Comparison of ENCODE assay signal across 8 mouse cellular contexts in the genomic region with DNA sequence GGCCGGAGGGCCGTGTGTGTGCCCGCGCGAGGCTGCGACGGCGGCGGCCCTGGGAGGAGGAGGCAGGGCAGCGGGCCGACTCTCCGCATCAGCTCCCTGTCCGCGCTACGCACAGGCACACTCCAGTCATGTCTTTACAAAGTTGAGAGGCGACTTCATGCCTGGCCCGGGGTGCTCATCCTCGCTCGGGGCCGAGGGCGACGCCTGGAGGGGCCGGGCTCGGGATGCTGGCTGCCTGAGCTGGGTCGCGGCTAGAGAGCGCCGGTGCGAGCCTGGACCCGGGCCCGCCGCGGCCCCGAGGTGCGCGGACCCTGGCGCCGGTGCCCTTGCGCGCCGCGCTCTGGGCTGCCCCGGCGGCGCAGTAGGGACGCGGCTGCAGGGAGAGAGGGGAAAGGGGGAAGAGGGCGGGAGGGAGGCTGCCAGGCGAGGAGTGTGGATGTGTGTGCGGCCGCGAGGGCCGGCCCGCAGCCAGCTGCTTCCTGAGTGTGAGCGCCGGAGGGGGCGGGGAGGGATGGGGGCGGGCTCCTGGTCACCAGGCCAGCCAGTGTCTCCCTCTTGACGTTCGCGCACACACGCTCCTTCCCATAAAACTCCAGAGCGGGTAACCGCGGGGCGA. TPM values are rescaled to one million over a fixed set of nuclear protein-coding genes. Genes with fewer than 3 reads are reported as not detected.
DNase-seq lines count a peak whose midpoint lies in the region; ATAC-seq and TF ChIP-seq lines count a peak whose summit lies in the region.

A gene (minus strand): TSS at position 302 of the 616 bp plus-strand sequence.

- H3K36me3 ChIP-seq in thymus, adult 2 months (ENCODE audit: control insufficient read depth, insufficient read depth, low read length), result no peaks in the 10 kb centered on the region
- H3K36me3 ChIP-seq in embryonic facial prominence, embryonic 13.5 days, result no peaks in the 10 kb centered on the region
- H3K36me3 ChIP-seq in heart, embryonic 13.5 days, result no peaks in the 10 kb centered on the region
- H3K36me3 ChIP-seq in kidney, embryonic 16.5 days (ENCODE audit: insufficient read depth, low read length), result no peaks in the 10 kb centered on the region
- H3K36me3 ChIP-seq in liver, embryonic 14.5 days (replicated peaks; ENCODE audit: control insufficient read depth, insufficient read depth, low read depth), result no peaks in the 10 kb centered on the region
- H3K36me3 ChIP-seq in neural tube, embryonic 11.5 days (ENCODE audit: control insufficient read depth, insufficient read depth, low read length), result no peaks in the 10 kb centered on the region

- no peak for TF ChIP-seq EP300 in liver, embryonic 14.5 days (IDR thresholded peaks at IDR 0.05; ENCODE audit: low read depth)

- no peak for DNase-seq in thymus, adult 2 months
- no peak for DNase-seq in thymus, postnatal 14 days
- no peak for DNase-seq in liver, embryonic 14.5 days (ENCODE audit: low read depth in 3 of 3, low spot score in 3 of 3)
- peak; percentile 78 for DNase-seq in neural tube, embryonic 11.5 days (ENCODE audit: low spot score)
- peak; percentile 39 for DNase-seq in urinary bladder, postnatal 25 days (ENCODE audit: low spot score)

- peak within 1 kb of the TSS; percentile 82 for H3K4me3 ChIP-seq in thymus, adult 2 months (ENCODE audit: control insufficient read depth, insufficient read depth, low read length)
- H3K4me3 ChIP-seq in embryonic facial prominence, embryonic 13.5 days, result peak within 1 kb of the TSS; percentile 72
- peak within 1 kb of the TSS; percentile 68 for H3K4me3 ChIP-seq in heart, embryonic 13.5 days
- peak within 1 kb of the TSS; percentile 84 for H3K4me3 ChIP-seq in kidney, embryonic 16.5 days (ENCODE audit: low read length)
- H3K4me3 ChIP-seq in liver, embryonic 14.5 days (ENCODE audit: insufficient read depth in 1 of 2, low read depth in 2 of 2, low read length in 2 of 2), result peak within 1 kb of the TSS; percentile 29 to 46
- peak within 1 kb of the TSS; percentile 53 for H3K4me3 ChIP-seq in neural tube, embryonic 11.5 days (ENCODE audit: low read depth, low read length)

- H3K4me2 ChIP-seq in embryonic facial prominence, embryonic 13.5 days, result peak within 1 kb of the TSS; percentile 98
- H3K4me2 ChIP-seq in heart, embryonic 13.5 days, result peak within 1 kb of the TSS; percentile 98
- H3K4me2 ChIP-seq in kidney, embryonic 16.5 days (replicated peaks; ENCODE audit: low read depth, low read length), result peak within 1 kb of the TSS; percentile 99
- peak within 1 kb of the TSS; percentile 69 for H3K4me2 ChIP-seq in liver, embryonic 14.5 days (ENCODE audit: low read depth)
- H3K4me2 ChIP-seq in neural tube, embryonic 11.5 days (ENCODE audit: low read depth), result peak within 1 kb of the TSS; percentile 97

- WGBS in thymus, adult 2 months, result 1% methylated on average over 66 of the region's 66 CpGs
- under 1% methylated on average over 66 of the region's 66 CpGs for WGBS in embryonic facial prominence, embryonic 13.5 days
- under 1% methylated on average over 61 of the region's 66 CpGs for WGBS in heart, embryonic 13.5 days
- WGBS in kidney, embryonic 16.5 days, result under 1% methylated on average over 62 of the region's 66 CpGs
- WGBS in liver, embryonic 14.5 days (ENCODE audit: insufficient replicate concordance), result under 1% methylated on average over 61 of the region's 66 CpGs
- under 1% methylated on average over 54 of the region's 66 CpGs for WGBS in neural tube, embryonic 11.5 days

- peak within 1 kb of the TSS; percentile 86 for H3K9ac ChIP-seq in embryonic facial prominence, embryonic 13.5 days
- H3K9ac ChIP-seq in heart, embryonic 13.5 days, result peak within 1 kb of the TSS; percentile 80
- peak within 1 kb of the TSS; percentile 86 for H3K9ac ChIP-seq in kidney, embryonic 16.5 days (replicated peaks; ENCODE audit: low read length)
- H3K9ac ChIP-seq in liver, embryonic 14.5 days (replicated peaks), result no peak within 1 kb of the TSS
- H3K9ac ChIP-seq in neural tube, embryonic 11.5 days (ENCODE audit: low read length), result peak within 1 kb of the TSS; percentile 48

- peak; percentile 80; the same call in 1 of the 2 replicates for ATAC-seq in embryonic facial prominence, embryonic 13.5 days (ENCODE audit: insufficient number of reproducible peaks, insufficient read depth, low FRiP score, low TSS enrichment, low read depth)
- ATAC-seq in heart, embryonic 13.5 days (ENCODE audit: extremely low read depth, insufficient number of reproducible peaks, low FRiP score, low TSS enrichment), result peak; percentile 68
- ATAC-seq in kidney, embryonic 16.5 days (ENCODE audit: low FRiP score, low TSS enrichment), result peak; percentile 93
- 0 out of 2 replicates have a peak, but pooled peaks have one; percentile 26 for ATAC-seq in liver, embryonic 14.5 days (ENCODE audit: insufficient read depth)
- ATAC-seq in neural tube, embryonic 11.5 days (ENCODE audit: insufficient read depth, low FRiP score, low TSS enrichment), result peak; percentile 91

- TF ChIP-seq CTCF in thymus, adult 2 months (IDR thresholded peaks at IDR 0.05; ENCODE audit: borderline replicate concordance, control insufficient read depth, extremely low read depth, insufficient read depth, low read length, poor library complexity), result no peak
- TF ChIP-seq CTCF in liver, embryonic 14.5 days (IDR thresholded peaks at IDR 0.05; ENCODE audit: low read depth), result no peak

- no peaks in the 10 kb centered on the region for H3K9me3 ChIP-seq in embryonic facial prominence, embryonic 13.5 days
- H3K9me3 ChIP-seq in heart, embryonic 13.5 days, result no peaks in the 10 kb centered on the region
- no peaks in the 10 kb centered on the region for H3K9me3 ChIP-seq in kidney, embryonic 16.5 days (ENCODE audit: low read length)
- H3K9me3 ChIP-seq in liver, embryonic 14.5 days (ENCODE audit: control insufficient read depth, low read length), result no peaks in the 10 kb centered on the region
- H3K9me3 ChIP-seq in neural tube, embryonic 11.5 days (ENCODE audit: control insufficient read depth, low read length), result no peaks in the 10 kb centered on the region

- H3K27ac ChIP-seq in thymus, adult 2 months (ENCODE audit: control insufficient read depth, insufficient read depth, low read length), result no peak within 1 kb of the TSS
- H3K27ac ChIP-seq in embryonic facial prominence, embryonic 13.5 days, result peak within 1 kb of the TSS; percentile 78
- H3K27ac ChIP-seq in heart, embryonic 13.5 days (replicated peaks), result no peak within 1 kb of the TSS
- peak within 1 kb of the TSS; percentile 81 for H3K27ac ChIP-seq in kidney, embryonic 16.5 days (ENCODE audit: low read length)
- H3K27ac ChIP-seq in liver, embryonic 14.5 days, result no peak within 1 kb of the TSS
- no peak within 1 kb of the TSS for H3K27ac ChIP-seq in neural tube, embryonic 11.5 days (ENCODE audit: low read depth, low read length)

- peaks cover 13% of the 10 kb centered on the region for H3K4me1 ChIP-seq in thymus, adult 2 months (replicated peaks; ENCODE audit: control insufficient read depth, insufficient read depth, low read length)
- H3K4me1 ChIP-seq in embryonic facial prominence, embryonic 13.5 days, result peaks cover 28% of the 10 kb centered on the region
- peaks cover 23% of the 10 kb centered on the region for H3K4me1 ChIP-seq in heart, embryonic 13.5 days
- peaks cover 16% of the 10 kb centered on the region for H3K4me1 ChIP-seq in kidney, embryonic 16.5 days (ENCODE audit: insufficient read depth, low read length)
- H3K4me1 ChIP-seq in liver, embryonic 14.5 days (replicated peaks; ENCODE audit: control insufficient read depth in 2 of 2, insufficient read depth in 2 of 2, low read length in 1 of 2), result no peaks in the 10 kb centered on the region
- H3K4me1 ChIP-seq in neural tube, embryonic 11.5 days (ENCODE audit: control insufficient read depth, insufficient read depth, low read length), result peaks cover 15% of the 10 kb centered on the region

- H3K27me3 ChIP-seq in thymus, adult 2 months (ENCODE audit: control insufficient read depth, insufficient read depth, low read length), result peaks cover 5% of the 10 kb centered on the region; the same call in 1 of the 2 replicates
- H3K27me3 ChIP-seq in embryonic facial prominence, embryonic 13.5 days, result peaks cover 40% of the 10 kb centered on the region
- H3K27me3 ChIP-seq in heart, embryonic 13.5 days (replicated peaks), result peaks cover 41% of the 10 kb centered on the region
- peaks cover 7% of the 10 kb centered on the region; the same call in 1 of the 2 replicates for H3K27me3 ChIP-seq in kidney, embryonic 16.5 days (ENCODE audit: insufficient read depth, low read length)
- peaks cover 36% of the 10 kb centered on the region for H3K27me3 ChIP-seq in liver, embryonic 14.5 days (ENCODE audit: control insufficient read depth, insufficient read depth, low read length)
- H3K27me3 ChIP-seq in neural tube, embryonic 11.5 days (ENCODE audit: control insufficient read depth, insufficient read depth, low read length), result peaks cover 27% of the 10 kb centered on the region

- no peak for TF ChIP-seq POLR2A in thymus, adult 2 months (IDR thresholded peaks at IDR 0.05; ENCODE audit: control insufficient read depth, extremely low read depth, insufficient read depth, low read length, poor library complexity)

RNA-seq across cellular contexts. Expression of the gene that starts here (rescaled TPM):
- polyA plus RNA-seq in thymus, adult 2 months (2012; rRNA removed), result 1.8 and 2.3 TPM in 2 replicates
- polyA plus RNA-seq in embryonic facial prominence, embryonic 13.5 days (2015; fragmentation: Nextera tagmentation; extraction: Ambion mirVana), result 15.2 and 15.7 TPM in 2 replicates
- 0.98 and 1.1 TPM in 2 replicates for polyA plus RNA-seq in heart, embryonic 13.5 days (2015; fragmentation: Nextera tagmentation; extraction: Ambion mirVana)
- 9.0 and 10.1 TPM in 2 replicates for polyA plus RNA-seq in kidney, embryonic 16.5 days (2015; fragmentation: Nextera tagmentation; extraction: Ambion mirVana)
- polyA plus RNA-seq in liver, embryonic 14.5 days (2012; rRNA removed), result 0.08 and 0.12 TPM in 2 replicates
- 0.14 and 0.20 TPM in 2 replicates for polyA plus RNA-seq in liver, embryonic 14.5 days (2014; fragmentation: Nextera tagmentation; extraction: Ambion mirVana)
- 1.6 TPM in 2 replicates for polyA plus RNA-seq in neural tube, embryonic 11.5 days (2014; fragmentation: Nextera tagmentation; extraction: Ambion mirVana)

Comparison
In these comparisons a context has a peak if more than half of its experiments do, and no peak if none do; other contexts are left out.
1. Peak in ATAC-seq, H3K4me3 ChIP-seq and H3K4me2 ChIP-seq in liver, embryonic 14.5 days; RNA of the gene not detected or under 1 TPM.
2. DNase-seq: peak in neural tube, embryonic 11.5 days (single experiment) and urinary bladder, postnatal 25 days (single experiment); none in thymus, adult 2 months (single experiment), thymus, postnatal 14 days (single experiment) and liver, embryonic 14.5 days (0 of 3).
3. H3K27ac ChIP-seq: peak in embryonic facial prominence, embryonic 13.5 days (single experiment) and kidney, embryonic 16.5 days (single experiment); none in thymus, adult 2 months (single experiment), heart, embryonic 13.5 days (single experiment), liver, embryonic 14.5 days (single experiment) and neural tube, embryonic 11.5 days (single experiment).
4. ATAC-seq: peak in every context shown above with its lines; median percentile 93 in kidney, embryonic 16.5 days; 91 in neural tube, embryonic 11.5 days; 80 in embryonic facial prominence, embryonic 13.5 days; 68 in heart, embryonic 13.5 days; 26 in liver, embryonic 14.5 days.
5. Peak in every context shown above with its lines, with median percentiles within 50 percentile points of each other: H3K4me3 ChIP-seq and H3K4me2 ChIP-seq.